Mouse (Mus musculus): ENCODE results near the gene Blm. TPM values are rescaled to one million over a fixed set of nuclear protein-coding genes. Genes with fewer than 3 reads are reported as not detected.

The Blm gene
- polyA plus RNA-seq, 1 experiment, result 150 TPM

GRCm38 (mm10) chr7:80416969-80417368 lies 118.0 kb downstream of the Blm start:
- Histone ChIP-seq H3K4me3 (replicated peaks) (no peak overlapping the region), H3K27me3 (replicated peaks) (peaks cover 5% of the 10 kb centered on the region), H3K36me3 (replicated peaks; ENCODE audit: low read length) (no peaks in the 10 kb centered on the region), H3K9me3 (no peaks in the 10 kb centered on the region), H3K4me1 (peaks cover 76% of the 10 kb centered on the region)
- TF ChIP-seq GATA1 (IDR thresholded peaks at IDR 0.05; ENCODE audit: borderline replicate concordance, low read length) (no peak), FLI1 (IDR thresholded peaks at IDR 0.05; ENCODE audit: low read length) (no peak)

GRCm38 (mm10) chr7:80414303-80414855 lies 120.5 kb downstream of the Blm start:
- Histone ChIP-seq H3K36me3 (replicated peaks; ENCODE audit: low read length) (no peaks in the 10 kb centered on the region), H3K4me1 (peaks cover 71% of the 10 kb centered on the region), H3K27me3 (replicated peaks) (peaks cover 15% of the 10 kb centered on the region), H3K9me3 (no peaks in the 10 kb centered on the region), H3K4me3 (replicated peaks) (no peak overlapping the region)
- no peak for TF ChIP-seq GATA1 (IDR thresholded peaks at IDR 0.05; ENCODE audit: borderline replicate concordance, low read length)
- no peak for TF ChIP-seq FLI1 (IDR thresholded peaks at IDR 0.05; ENCODE audit: low read length)

- Histone ChIP-seq H3K27me3 (replicated peaks) (peaks cover 18% of the 10 kb centered on the region), H3K9me3 (no peaks in the 10 kb centered on the region), H3K4me3 (replicated peaks) (peak overlapping the region; percentile 4), H3K4me1 (peaks cover 64% of the 10 kb centered on the region), H3K36me3 (replicated peaks; ENCODE audit: low read length) (no peaks in the 10 kb centered on the region)
- TF ChIP-seq GATA1 (IDR thresholded peaks at IDR 0.05; ENCODE audit: borderline replicate concordance, low read length) (no peak), FLI1 (IDR thresholded peaks at IDR 0.05; ENCODE audit: low read length) (no peak)
Observed at GRCm38 (mm10) chr7:80413512-80414302, 121.2 kb downstream of the Blm start.

GRCm38 (mm10) chr7:80412781-80413180 lies 122.1 kb downstream of the Blm start:
- H3K9me3 ChIP-seq, result no peaks in the 10 kb centered on the region
- TF ChIP-seq FLI1 (IDR thresholded peaks at IDR 0.05; ENCODE audit: low read length) (no peak), GATA1 (IDR thresholded peaks at IDR 0.05; ENCODE audit: borderline replicate concordance, low read length) (no peak)
- H3K4me1 ChIP-seq, result peaks cover 61% of the 10 kb centered on the region
- no peaks in the 10 kb centered on the region for H3K36me3 ChIP-seq (replicated peaks; ENCODE audit: low read length)
- H3K4me3 ChIP-seq (replicated peaks), result no peak overlapping the region
- H3K27me3 ChIP-seq (replicated peaks), result peaks cover 28% of the 10 kb centered on the region

GRCm38 (mm10) chr7:80412279-80412678 lies 122.6 kb downstream of the Blm start:
- Histone ChIP-seq H3K36me3 (replicated peaks; ENCODE audit: low read length) (no peaks in the 10 kb centered on the region), H3K27me3 (replicated peaks) (peaks cover 32% of the 10 kb centered on the region), H3K4me3 (replicated peaks) (no peak overlapping the region), H3K4me1 (peaks cover 59% of the 10 kb centered on the region), H3K9me3 (no peaks in the 10 kb centered on the region)
- TF ChIP-seq GATA1 (IDR thresholded peaks at IDR 0.05; ENCODE audit: borderline replicate concordance, low read length), result no peak
- TF ChIP-seq FLI1 (IDR thresholded peaks at IDR 0.05; ENCODE audit: low read length), result no peak

GRCm38 (mm10) chr7:80410380-80410779 lies 124.5 kb downstream of the Blm start:
- Histone ChIP-seq H3K9me3 (no peaks in the 10 kb centered on the region), H3K36me3 (replicated peaks; ENCODE audit: low read length) (no peaks in the 10 kb centered on the region), H3K4me1 (peaks cover 60% of the 10 kb centered on the region), H3K27me3 (replicated peaks) (peaks cover 49% of the 10 kb centered on the region), H3K4me3 (replicated peaks) (no peak overlapping the region)
- no peak for TF ChIP-seq FLI1 (IDR thresholded peaks at IDR 0.05; ENCODE audit: low read length)
- TF ChIP-seq GATA1 (IDR thresholded peaks at IDR 0.05; ENCODE audit: borderline replicate concordance, low read length), result no peak

GRCm38 (mm10) chr7:80407712-80408111 lies 127.2 kb downstream of the Blm start:
- H3K4me1 ChIP-seq, result peaks cover 69% of the 10 kb centered on the region
- H3K36me3 ChIP-seq (replicated peaks; ENCODE audit: low read length), result no peaks in the 10 kb centered on the region
- peaks cover 49% of the 10 kb centered on the region for H3K27me3 ChIP-seq (replicated peaks)
- H3K9me3 ChIP-seq, result no peaks in the 10 kb centered on the region
- no peak for TF ChIP-seq GATA1 (IDR thresholded peaks at IDR 0.05; ENCODE audit: borderline replicate concordance, low read length)
- TF ChIP-seq FLI1 (IDR thresholded peaks at IDR 0.05; ENCODE audit: low read length), result no peak
- no peak overlapping the region for H3K4me3 ChIP-seq (replicated peaks)

- no peak for TF ChIP-seq GATA1 (IDR thresholded peaks at IDR 0.05; ENCODE audit: borderline replicate concordance, low read length)
- no peak for TF ChIP-seq FLI1 (IDR thresholded peaks at IDR 0.05; ENCODE audit: low read length)
- Histone ChIP-seq H3K9me3 (no peaks in the 10 kb centered on the region), H3K4me3 (replicated peaks) (no peak overlapping the region), H3K4me1 (peaks cover 65% of the 10 kb centered on the region), H3K36me3 (replicated peaks; ENCODE audit: low read length) (no peaks in the 10 kb centered on the region), H3K27me3 (replicated peaks) (peaks cover 47% of the 10 kb centered on the region)
Observed at GRCm38 (mm10) chr7:80406186-80406585, 128.7 kb downstream of the Blm start.

- H3K4me3 ChIP-seq (replicated peaks), result peak within 1 kb of the TSS; percentile 98
- H3K36me3 ChIP-seq (replicated peaks; ENCODE audit: low read length), result peaks cover 4% of the 10 kb centered on the region
- H3K4me1 ChIP-seq, result peaks cover 66% of the 10 kb centered on the region
- H3K9me3 ChIP-seq, result no peaks in the 10 kb centered on the region
- TF ChIP-seq GATA1 (IDR thresholded peaks at IDR 0.05; ENCODE audit: borderline replicate concordance, low read length), result no peak
- no peak for TF ChIP-seq FLI1 (IDR thresholded peaks at IDR 0.05; ENCODE audit: low read length)
- peaks cover 41% of the 10 kb centered on the region for H3K27me3 ChIP-seq (replicated peaks)
Observed at GRCm38 (mm10) chr7:80405188-80405695, 129.7 kb downstream of the Blm start, which contains the start of gene Furin. Furin (minus strand) TSS chr7:80405436.

Other genes with a start within 250 kb of the Blm start
- 5.6 TPM in 1 of 2 replicates, not detected in the other for gene Prc1, start 240.7 kb downstream of the Blm start, polyA plus RNA-seq (2012; ENCODE audit: insufficient read depth, low replicate concordance)
- gene Rccd1, start 210.7 kb downstream of the Blm start, polyA plus RNA-seq (2012; ENCODE audit: insufficient read depth, low replicate concordance), result 4.7 and 5.0 TPM in 2 replicates
- 37.4 and 78.5 TPM in 2 replicates for gene Unc45a, start 194.1 kb downstream of the Blm start, polyA plus RNA-seq (2012; ENCODE audit: insufficient read depth, low replicate concordance)
- gene Hddc3, start 192.0 kb downstream of the Blm start, polyA plus RNA-seq (2012; ENCODE audit: insufficient read depth, low replicate concordance), result 17.4 and 104 TPM in 2 replicates
- gene Man2a2, start 163.7 kb downstream of the Blm start, polyA plus RNA-seq (2012; ENCODE audit: insufficient read depth, low replicate concordance), result 36.1 and 38.2 TPM in 2 replicates
- gene Fes, start 147.2 kb downstream of the Blm start, polyA plus RNA-seq (2012; ENCODE audit: insufficient read depth, low replicate concordance), result 42.2 and 53.1 TPM in 2 replicates
- 72.7 and 125 TPM in 2 replicates for gene Furin, start 129.7 kb downstream of the Blm start, polyA plus RNA-seq (2012; ENCODE audit: insufficient read depth, low replicate concordance)
- 9.4 and 13.7 TPM in 2 replicates for gene Crtc3, start 153.8 kb upstream of the Blm start, polyA plus RNA-seq (2012; ENCODE audit: insufficient read depth, low replicate concordance)